Mouse (Mus musculus): Measurements from ENCODE around the gene Alg9.

Gene Alg9

DNA sequence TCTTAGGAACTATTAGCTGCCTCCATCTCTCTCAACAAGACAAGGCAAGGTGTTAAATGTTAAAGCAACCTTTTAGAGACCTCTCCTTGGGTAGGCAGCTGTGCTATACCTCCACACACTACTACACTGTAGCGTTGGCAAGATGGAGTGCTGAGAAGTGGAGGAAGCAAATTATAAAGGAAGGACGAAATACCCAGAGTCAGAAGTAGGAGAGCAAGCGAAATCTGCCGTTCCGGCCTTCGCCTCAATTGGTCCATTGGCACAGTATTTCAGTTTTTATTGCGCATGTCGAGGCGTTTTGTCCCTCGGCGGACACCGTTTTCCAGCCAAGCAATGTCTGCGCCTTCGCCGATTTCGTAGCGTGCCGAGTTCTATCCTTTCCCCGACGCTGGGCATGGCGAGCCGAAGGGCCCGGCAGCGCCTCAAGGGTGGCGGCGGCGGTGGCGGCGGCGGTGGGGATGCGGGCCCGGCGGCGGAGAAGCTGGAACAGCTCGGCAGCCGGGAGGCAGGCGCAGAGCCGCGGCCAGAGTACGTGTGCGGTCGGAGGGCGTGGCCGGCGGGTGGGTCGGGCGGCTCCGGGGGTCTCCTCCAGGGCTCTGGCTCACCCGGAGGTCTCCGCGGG, at the start of gene Alg9, which contains the start of gene 1110032A03Rik:
Alg9 (plus strand) TSS at position 29 of the 622 bp plus-strand sequence.
1110032A03Rik (minus strand) TSS at position 530 of the 622 bp plus-strand sequence.
- DNase-seq (ENCODE audit: inconsistent age in 2 of 2, low spot score in 1 of 2) = peak; percentile 88 to 97

- peak in 1 of 2 experiments; percentile 47 for DNase-seq (ENCODE audit: inconsistent age in 2 of 2, low spot score in 1 of 2)
Observed at GRCm38 (mm10) chr9:50725921-50726590, 48.8 kb upstream of the Alg9 start.

- DNase-seq (ENCODE audit: inconsistent age in 2 of 2, low spot score in 1 of 2) = peak; percentile 28 to 71
Observed at GRCm38 (mm10) chr9:50727171-50727924, 47.5 kb upstream of the Alg9 start.

DNA sequence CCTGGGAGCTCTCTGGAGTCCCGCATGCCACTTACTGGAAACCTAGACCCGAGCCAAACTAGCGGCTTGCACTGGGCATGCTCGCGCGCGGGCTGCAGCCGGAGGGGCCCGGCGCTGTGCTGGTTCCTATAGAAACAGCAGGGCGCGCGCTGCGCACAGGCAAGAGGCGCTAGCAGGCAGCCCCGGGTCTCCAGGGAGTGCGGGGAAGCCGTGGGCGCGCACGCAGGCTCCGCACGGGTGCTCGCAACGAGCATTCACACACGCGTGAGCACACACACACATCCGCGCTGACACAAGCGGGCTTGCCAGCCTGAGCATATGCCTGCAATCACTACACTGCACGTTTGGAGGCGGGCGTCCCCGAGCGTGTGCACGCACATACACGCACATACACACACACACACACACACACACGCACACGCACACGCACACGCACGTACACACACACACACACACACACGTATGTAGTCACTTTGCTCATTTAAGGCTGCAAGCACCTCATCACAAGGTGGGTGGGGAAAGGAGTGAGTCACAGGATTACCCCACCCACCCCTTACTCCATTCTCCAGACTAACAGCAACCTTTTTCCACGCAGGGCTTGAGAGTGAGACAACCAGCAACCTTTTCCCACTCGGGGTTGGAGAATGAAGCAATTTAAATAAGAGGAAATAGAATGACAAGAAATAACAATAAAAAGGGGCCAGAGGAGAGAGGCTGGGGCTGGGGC, 46.7 kb upstream of the Alg9 start:
- peak; percentile 79 to 89 for DNase-seq (ENCODE audit: inconsistent age in 2 of 2, low spot score in 1 of 2)

DNA sequence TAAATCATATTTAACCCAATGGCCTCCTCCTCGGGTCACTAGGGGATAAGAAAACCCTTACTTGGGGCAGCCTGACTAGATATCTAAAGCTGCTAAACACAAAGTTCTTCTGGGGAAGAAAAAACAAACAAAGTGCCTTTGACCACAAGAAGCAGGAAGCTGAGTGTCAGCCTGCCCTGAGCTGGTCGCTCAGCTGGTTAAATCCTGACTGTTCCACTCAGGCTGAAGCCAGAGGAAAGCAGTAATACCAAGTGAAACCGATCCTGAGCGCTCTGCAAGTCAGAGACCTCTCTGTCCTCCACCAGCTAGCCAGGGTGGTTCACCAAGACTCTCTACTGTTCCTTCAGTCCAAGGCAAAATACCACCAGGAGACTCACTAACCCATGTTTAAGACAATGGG, 45.2 kb upstream of the Alg9 start:
- DNase-seq (ENCODE audit: inconsistent age in 2 of 2, low spot score in 1 of 2) = no peak

DNA sequence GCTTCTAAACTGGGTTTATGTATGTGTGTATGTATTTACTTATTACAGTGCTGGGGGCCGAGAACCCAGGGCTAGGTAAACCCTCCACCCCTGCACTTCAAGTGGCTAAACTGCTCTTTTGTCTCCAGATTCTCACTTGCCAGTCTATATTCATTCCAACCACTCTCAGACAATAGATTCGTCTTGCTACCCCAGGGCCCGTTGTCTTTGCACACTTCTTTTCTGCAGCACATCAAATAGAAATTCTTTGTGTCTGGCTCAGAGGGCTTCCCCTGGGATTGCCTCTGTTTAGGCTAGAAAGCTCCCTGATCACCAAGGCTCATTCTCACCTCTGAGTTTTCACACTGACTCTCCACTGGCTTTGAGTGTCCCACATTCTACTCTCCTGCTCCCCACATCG, 42.3 kb upstream of the Alg9 start:
- DNase-seq (ENCODE audit: inconsistent age in 2 of 2, low spot score in 1 of 2) = no peak

- DNase-seq (ENCODE audit: inconsistent age in 2 of 2, low spot score in 1 of 2) = peak; percentile 48 to 85
Observed at GRCm38 (mm10) chr9:50734989-50735388, 39.8 kb upstream of the Alg9 start.

DNA sequence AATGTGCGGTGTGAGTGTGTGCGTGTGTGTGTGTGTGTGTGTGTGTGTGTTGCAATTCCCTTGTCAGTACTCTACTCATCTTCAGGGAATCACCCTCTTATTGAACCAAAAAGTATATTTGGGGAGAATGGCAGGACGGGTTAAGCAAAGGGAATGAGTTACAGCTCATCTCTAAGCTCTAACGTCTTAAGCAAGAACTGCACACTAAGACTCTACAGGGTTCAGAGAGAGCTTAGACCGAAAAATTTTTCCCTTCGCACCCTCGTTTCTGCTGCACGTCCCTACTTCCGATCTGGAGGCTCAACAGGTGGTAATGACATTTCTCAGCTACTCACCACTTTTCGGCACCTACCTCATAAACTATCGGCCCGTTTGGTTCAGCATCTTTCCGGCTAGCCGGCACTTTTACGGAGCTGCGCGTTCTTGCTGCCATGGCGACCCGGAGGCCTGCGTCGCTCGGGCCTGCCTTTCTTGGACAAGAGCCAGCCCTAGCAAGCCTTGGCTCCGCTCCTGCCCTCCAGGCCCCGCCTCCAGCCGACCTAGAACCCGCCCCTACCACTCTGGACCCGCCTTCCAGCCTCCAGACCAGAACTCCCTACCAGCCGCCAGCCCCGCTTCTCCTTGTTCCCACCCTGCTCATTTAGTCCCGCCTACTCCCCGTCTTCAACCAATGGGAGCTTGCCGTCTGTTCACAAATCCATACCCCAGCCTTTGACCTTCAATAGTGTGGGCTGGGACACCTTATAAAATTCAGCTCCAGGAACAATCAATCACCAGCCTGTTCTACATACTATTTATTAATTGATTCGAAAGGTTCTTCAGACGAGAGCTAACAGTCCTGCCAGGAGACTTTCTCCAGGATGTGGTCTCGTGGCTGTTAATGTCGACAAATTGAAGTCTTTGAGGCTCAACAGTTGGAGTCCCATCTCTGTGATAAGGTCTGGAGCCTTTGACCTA, 35.6 kb upstream of the Alg9 start, which contains the start of gene Dixdc1:
Dixdc1 (minus strand) TSS at position 604 of the 957 bp plus-strand sequence.
- peak; percentile 96 to 99 for DNase-seq (ENCODE audit: inconsistent age in 2 of 2, low spot score in 1 of 2)

GRCm38 (mm10) chr9:50740867-50741784, 33.7 kb upstream of the Alg9 start:
- DNase-seq (ENCODE audit: inconsistent age in 2 of 2, low spot score in 1 of 2) = peak; percentile 25 to 47

DNA sequence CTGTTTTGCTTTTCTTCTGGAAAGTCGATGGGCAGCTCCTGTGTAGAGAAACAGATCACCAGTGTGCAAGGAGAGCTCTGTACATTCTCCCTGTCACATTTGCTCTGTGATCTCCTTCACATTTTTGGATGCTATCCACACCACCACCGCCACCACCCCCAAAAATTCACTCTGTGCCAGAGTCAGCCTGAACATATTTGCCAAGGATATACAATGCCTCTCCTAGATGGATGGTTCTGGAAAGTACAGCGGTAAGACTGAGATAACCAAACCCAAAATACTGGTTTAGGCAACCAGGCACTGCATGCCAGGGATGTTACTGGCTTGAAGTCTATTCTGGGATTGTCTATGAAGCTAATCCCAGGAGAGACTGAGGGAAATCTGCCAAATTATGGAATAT, 32.6 kb upstream of the Alg9 start:
- DNase-seq (ENCODE audit: inconsistent age in 2 of 2, low spot score in 1 of 2) = peak in 1 of 2 experiments; percentile 36

GRCm38 (mm10) chr9:50742744-50743143, 32.1 kb upstream of the Alg9 start:
- peak in 1 of 2 experiments; percentile 45 for DNase-seq (ENCODE audit: inconsistent age in 2 of 2, low spot score in 1 of 2)

GRCm38 (mm10) chr9:50745806-50746205, 29.0 kb upstream of the Alg9 start:
- DNase-seq (ENCODE audit: inconsistent age in 2 of 2, low spot score in 1 of 2) = no peak

DNA sequence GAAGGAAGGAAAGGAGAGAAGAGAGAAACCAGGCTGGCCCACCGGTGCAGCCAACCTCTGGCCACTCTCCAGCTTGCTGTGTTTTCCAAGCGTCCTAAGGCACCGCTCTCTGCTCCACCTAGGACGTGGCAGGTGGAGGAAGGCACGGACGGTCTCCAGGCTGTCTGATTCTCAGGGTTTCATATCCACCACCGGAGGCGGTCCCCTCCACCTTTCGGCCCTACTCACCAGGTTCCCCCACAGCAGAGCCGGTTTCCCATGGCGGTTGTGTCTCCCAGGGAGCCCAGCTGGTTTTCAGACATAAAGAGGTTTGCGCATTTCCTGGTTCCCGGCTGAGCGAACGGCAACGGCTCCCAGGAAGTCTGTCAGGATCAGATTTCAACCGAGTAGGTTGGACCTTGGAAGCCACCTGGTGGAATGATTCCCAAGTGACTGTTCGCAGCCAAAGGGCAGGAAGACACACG, 28.6 kb upstream of the Alg9 start, which contains the start of gene 2310030G06Rik:
2310030G06Rik (minus strand) TSS at position 323 of the 464 bp plus-strand sequence.
- DNase-seq (ENCODE audit: inconsistent age in 2 of 2, low spot score in 1 of 2) = peak; percentile 49 to 83

GRCm38 (mm10) chr9:50750706-50751105, 24.1 kb upstream of the Alg9 start:
- DNase-seq (ENCODE audit: inconsistent age in 2 of 2, low spot score in 1 of 2) = no peak

- DNase-seq (ENCODE audit: inconsistent age in 2 of 2, low spot score in 1 of 2) = no peak
Observed at GRCm38 (mm10) chr9:50751323-50751722, 23.5 kb upstream of the Alg9 start, which contains the start of gene Cryab. Gene Cryab, plus strand, starts transcription at chr9:50751325.

GRCm38 (mm10) chr9:50752054-50752602, 22.7 kb upstream of the Alg9 start, which contains the start of gene Hspb2:
Gene Hspb2, minus strand, starts transcription at chr9:50752354.
- no peak for DNase-seq (ENCODE audit: inconsistent age in 2 of 2, low spot score in 1 of 2)

GRCm38 (mm10) chr9:50752784-50753615, 21.8 kb upstream of the Alg9 start:
- peak; percentile 54 to 79 for DNase-seq (ENCODE audit: inconsistent age in 2 of 2, low spot score in 1 of 2)

Measured in adrenal gland, adult (tissue).